Mouse (Mus musculus) forebrain, postnatal 0 days (tissue): ENCODE results near the gene Dab1. TPM values are rescaled to one million over a fixed set of nuclear protein-coding genes. Genes with fewer than 3 reads are reported as not detected.

ENCODE experiments used
- ATAC-seq: fragments of 200-750 bp; cut with Nextera tagmentation; 2 replicates; pipeline ENCODE4 v1.8.0; 2017; ENCODE audit warnings: mild to moderate bottlenecking, moderate library complexity
- DNase-seq: peaks from one replicate; pipeline ENCODE4 v3.0.0-alpha.2; 2015
- H3K27ac ChIP-seq: fragments of 300-500 bp; sonication (generic); 2 replicates; pipeline ENCODE4 v1.5.1; 2014; ENCODE audit warnings: low read depth, mild to moderate bottlenecking, antibody characterized with exemption, low read length, moderate library complexity, mixed read lengths
- H3K27me3 ChIP-seq: fragments of 300-500 bp; sonication (generic); 2 replicates; pipeline ENCODE4 v1.6.1; 2014; ENCODE audit warnings: mild to moderate bottlenecking, low read length, mixed read lengths; ENCODE audit not compliant: insufficient read depth
- H3K36me3 ChIP-seq: fragments of 300-500 bp; sonication (generic); 2 replicates; pipeline ENCODE4 v1.6.1; 2014; ENCODE audit warnings: mild to moderate bottlenecking, moderate library complexity; ENCODE audit not compliant: insufficient read depth
- H3K4me1 ChIP-seq: fragments of 300-500 bp; sonication (generic); 2 replicates; pipeline ENCODE4 v1.6.1; 2014; ENCODE audit warnings: antibody characterized with exemption; ENCODE audit not compliant: insufficient read depth
- H3K4me2 ChIP-seq: fragments of 300-500 bp; sonication (generic); 2 replicates; pipeline ENCODE4 v1.6.1; 2014; ENCODE audit warnings: low read depth, mild to moderate bottlenecking, moderate library complexity
- H3K4me3 ChIP-seq: fragments of 300-500 bp; sonication (generic); 2 replicates; pipeline ENCODE4 v1.5.1; 2014; ENCODE audit warnings: low read depth, low read length, mixed read lengths
- H3K9ac ChIP-seq: fragments of 300-500 bp; sonication (generic); 2 replicates; pipeline ENCODE4 v1.6.1; 2014; ENCODE audit warnings: mild to moderate bottlenecking
- H3K9me3 ChIP-seq: fragments of 300-500 bp; sonication (generic); 2 replicates; pipeline ENCODE4 v1.6.1; 2016; ENCODE audit warnings: low read length
- CTCF ChIP-seq: sonication (generic); IDR thresholded peaks from 2 replicates; pipeline ENCODE4 v1.5.1; 2016; ENCODE audit warnings: antibody characterized with exemption, control low read depth, low read depth
- WGBS: fragments of 180-500 bp; shearing (Covaris S2); extraction: QIAGEN DNeasy Blood & Tissue Kit; methylation state at CpG from one replicate; pipeline ENCODE4 v1.1.7; 2014; 5-methylcytosine and 5-hydroxymethylcytosine counted together
- polyA plus RNA-seq: library from polyadenylated mRNA; unstranded; fragments of >200 nt; fragmentation: Nextera tagmentation; extraction: Ambion mirVana; gene quantifications from 2 replicates; pipeline ENCODE4 v1.2.1, GENCODE M21; 2015
- total RNA-seq: library from RNA; depleted of rRNA; stranded (reverse); fragments of >200 nt; gene quantifications from 2 replicates; pipeline ENCODE4 v1.2.3, GENCODE M21; 2014

Gene Dab1
- total and polyA plus RNA-seq, 2 experiments from 2014 or later, result 64.8 to 141 TPM

DNA sequence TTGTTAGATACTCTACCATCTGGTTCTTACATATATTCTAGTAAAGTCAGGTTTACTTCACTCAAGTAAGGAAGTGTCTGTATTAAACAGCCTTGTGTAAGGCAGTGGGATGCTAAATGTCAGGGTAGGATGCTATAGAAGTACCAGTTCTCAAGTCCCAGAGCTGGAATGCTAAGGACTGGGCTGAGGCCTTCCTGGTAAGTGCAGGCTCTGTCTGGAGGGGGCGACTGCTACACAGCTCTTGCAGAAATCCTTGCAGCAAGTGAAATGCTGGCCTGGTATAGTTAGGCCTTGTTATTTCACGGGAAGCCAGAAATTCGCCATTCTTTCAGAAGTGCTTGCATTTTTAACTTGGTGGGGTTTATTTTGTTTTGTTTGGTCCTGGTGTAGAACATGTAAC, 72.6 kb downstream of the Dab1 start:
- Histone ChIP-seq H3K27ac (no peak overlapping the region), H3K27me3 (no peaks in the 10 kb centered on the region), H3K4me2 (no peak overlapping the region), H3K9me3 (no peaks in the 10 kb centered on the region), H3K36me3 (no peaks in the 10 kb centered on the region), H3K9ac (no peak overlapping the region), H3K4me3 (no peak overlapping the region), H3K4me1 (no peaks in the 10 kb centered on the region)
- DNase-seq (peak; percentile 51), ATAC-seq (peak; percentile 64; the same call in 1 of the 2 replicates)
- 41% methylated on average over 3 of the region's 3 CpGs for WGBS
- peak; percentile 64 for TF ChIP-seq CTCF

DNA sequence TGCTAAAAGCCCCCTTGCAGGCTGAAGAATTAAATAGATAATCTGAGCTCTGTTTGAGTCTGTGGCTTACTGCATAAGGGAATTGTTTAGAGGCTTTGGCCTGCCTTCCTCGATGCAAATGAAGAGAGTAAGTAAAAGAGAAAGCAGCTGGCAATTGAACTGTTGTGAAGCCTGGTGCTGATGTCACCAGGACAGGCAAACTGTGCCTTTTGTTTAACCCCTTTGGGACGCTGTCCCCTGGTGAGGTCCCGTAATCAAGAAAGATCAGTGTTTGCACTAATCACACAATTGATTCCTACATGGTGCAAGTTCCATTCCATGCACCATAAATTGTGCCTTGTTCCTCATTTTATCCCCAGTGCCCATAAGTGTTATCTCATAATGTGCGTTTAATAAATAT, 80.6 kb downstream of the Dab1 start:
- Histone ChIP-seq H3K27ac (no peak overlapping the region), H3K36me3 (no peaks in the 10 kb centered on the region), H3K27me3 (no peaks in the 10 kb centered on the region), H3K9me3 (no peaks in the 10 kb centered on the region), H3K4me2 (no peak overlapping the region), H3K4me3 (no peak overlapping the region), H3K9ac (no peak overlapping the region), H3K4me1 (peaks cover 11% of the 10 kb centered on the region; the same call in 1 of the 2 replicates)
- WGBS, result 19% methylated on average over 4 of the region's 4 CpGs
- no peak for DNase-seq
- TF ChIP-seq CTCF, result no peak
- ATAC-seq, result no peak

DNA sequence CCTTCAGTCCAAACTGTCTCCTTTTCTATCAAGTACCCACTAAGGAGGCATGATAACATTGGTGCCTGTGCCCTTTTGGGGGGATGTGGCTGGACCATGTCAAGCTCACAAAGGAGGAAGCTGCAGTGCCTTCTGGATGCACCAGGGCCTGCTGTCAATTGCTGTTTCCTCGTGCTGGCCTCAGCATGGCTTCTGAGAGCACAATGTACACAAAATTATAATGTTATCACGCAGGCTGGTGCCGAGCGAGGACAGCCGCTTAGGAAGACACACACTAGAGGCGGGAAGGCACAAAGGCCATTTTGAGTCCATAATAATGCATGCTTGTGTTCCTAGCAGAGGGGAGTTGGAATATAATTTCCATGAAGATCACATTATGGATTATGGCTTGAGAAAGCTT, 81.2 kb downstream of the Dab1 start:
- no peak overlapping the region for H3K9ac ChIP-seq
- peak; percentile 53 for ATAC-seq
- 40% methylated on average over 6 of the region's 6 CpGs for WGBS
- H3K4me2 ChIP-seq, result no peak overlapping the region
- no peaks in the 10 kb centered on the region for H3K36me3 ChIP-seq
- H3K27ac ChIP-seq, result peak overlapping the region; percentile 50
- H3K4me1 ChIP-seq, result peaks cover 11% of the 10 kb centered on the region; the same call in 1 of the 2 replicates
- peak; percentile 23 for TF ChIP-seq CTCF
- no peak for DNase-seq
- no peak overlapping the region for H3K4me3 ChIP-seq
- H3K27me3 ChIP-seq, result no peaks in the 10 kb centered on the region
- H3K9me3 ChIP-seq, result no peaks in the 10 kb centered on the region

DNA sequence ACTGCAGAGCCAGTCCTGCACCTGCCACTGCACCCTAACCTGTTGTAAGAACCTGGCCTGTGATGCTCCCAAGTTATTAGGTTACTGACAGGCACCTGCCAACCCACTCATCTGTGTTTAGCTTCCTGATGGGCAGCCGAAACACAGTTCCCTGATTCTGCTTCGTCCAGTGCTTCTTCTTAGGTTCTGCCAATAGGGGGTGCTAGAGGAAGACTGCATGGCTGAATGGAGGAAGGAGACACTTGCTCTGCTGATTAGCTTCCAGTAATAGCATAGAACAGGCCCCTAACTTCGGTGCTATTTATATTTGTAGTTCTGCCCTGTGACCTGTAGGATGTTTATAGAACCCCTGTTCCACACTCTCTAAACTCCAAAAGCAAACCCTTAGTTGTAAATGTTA, 83.0 kb downstream of the Dab1 start:
- no peak overlapping the region for H3K4me3 ChIP-seq
- no peak overlapping the region for H3K9ac ChIP-seq
- no peaks in the 10 kb centered on the region for H3K9me3 ChIP-seq
- ATAC-seq (no peak), DNase-seq (no peak)
- no peaks in the 10 kb centered on the region for H3K27me3 ChIP-seq
- no peak overlapping the region for H3K4me2 ChIP-seq
- peak; percentile 52 for TF ChIP-seq CTCF
- no peak overlapping the region for H3K27ac ChIP-seq
- H3K4me1 ChIP-seq, result peaks cover 17% of the 10 kb centered on the region; the same call in 1 of the 2 replicates
- 69% methylated on average over 3 of the region's 3 CpGs for WGBS
- no peaks in the 10 kb centered on the region for H3K36me3 ChIP-seq

DNA sequence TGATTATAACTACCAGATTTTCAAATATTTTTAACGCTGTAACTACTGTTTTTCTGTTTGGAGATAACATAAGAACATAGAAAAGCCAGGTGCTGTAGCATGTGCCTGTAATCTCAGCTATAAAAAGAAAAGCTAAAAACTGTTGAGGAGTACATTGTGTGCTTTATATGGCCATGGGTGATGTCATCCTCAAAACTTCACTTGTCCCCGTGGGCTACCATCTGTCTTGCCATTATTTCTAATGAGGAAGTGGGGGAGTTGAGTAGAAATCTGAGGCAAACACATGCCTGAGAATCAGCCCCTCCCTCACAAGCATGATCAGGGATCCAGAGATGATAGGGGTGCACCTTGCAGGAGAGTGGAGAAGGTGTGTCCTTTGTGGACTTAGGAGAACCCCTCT, 85.3 kb downstream of the Dab1 start:
- no peaks in the 10 kb centered on the region for H3K9me3 ChIP-seq
- TF ChIP-seq CTCF, result no peak
- no peak for DNase-seq
- H3K9ac ChIP-seq, result no peak overlapping the region
- peaks cover 17% of the 10 kb centered on the region; the same call in 1 of the 2 replicates for H3K4me1 ChIP-seq
- no peak overlapping the region for H3K4me2 ChIP-seq
- H3K4me3 ChIP-seq, result no peak overlapping the region
- 59% methylated on average over 2 of the region's 2 CpGs for WGBS
- no peak for ATAC-seq
- no peak overlapping the region for H3K27ac ChIP-seq
- no peaks in the 10 kb centered on the region for H3K27me3 ChIP-seq
- no peaks in the 10 kb centered on the region for H3K36me3 ChIP-seq

DNA sequence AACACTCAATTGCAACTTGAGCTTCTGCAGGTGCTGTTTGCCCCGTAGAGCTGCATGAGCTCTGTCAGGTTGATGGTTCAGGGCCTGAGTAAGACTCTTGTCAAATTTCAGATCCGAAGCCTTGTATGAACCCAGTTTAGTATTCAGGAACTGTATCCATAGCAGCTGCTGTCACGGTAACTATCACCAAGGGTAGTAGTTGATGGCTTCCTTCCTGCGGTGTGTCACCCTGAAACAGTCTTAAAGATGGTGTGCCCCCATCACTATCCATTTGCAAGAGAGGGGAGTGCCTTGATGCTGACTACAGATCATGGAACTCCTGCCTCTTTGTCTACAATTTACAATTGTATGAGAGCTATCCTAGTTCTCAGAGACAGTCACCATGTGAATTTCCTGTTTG, 87.3 kb downstream of the Dab1 start:
- DNase-seq, result peak; percentile 57
- ATAC-seq, result peak; percentile 86

DNA sequence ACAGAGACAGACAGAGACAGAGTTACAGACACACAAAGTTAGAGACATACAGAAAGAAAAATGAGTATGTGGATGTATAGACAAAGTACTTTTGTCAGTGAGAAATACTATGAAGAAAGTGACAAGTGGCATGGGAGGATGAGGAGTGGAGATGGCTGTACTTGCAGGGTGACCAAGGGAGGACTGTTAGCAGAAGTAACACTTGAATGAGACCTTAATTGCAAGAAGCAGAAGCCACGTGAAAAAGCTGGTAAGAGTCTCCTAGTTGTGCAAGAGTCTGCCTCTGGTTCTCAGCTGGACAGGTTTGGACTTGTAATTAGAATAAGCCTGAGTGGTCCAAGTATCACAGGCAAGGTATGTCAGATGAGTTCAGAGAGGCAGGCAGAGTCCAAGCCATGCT, 88.0 kb downstream of the Dab1 start:
- no peak overlapping the region for H3K27ac ChIP-seq
- H3K4me1 ChIP-seq, result peaks cover 13% of the 10 kb centered on the region; the same call in 1 of the 2 replicates
- no peak overlapping the region for H3K4me3 ChIP-seq
- no peak overlapping the region for H3K4me2 ChIP-seq
- DNase-seq (no peak), ATAC-seq (no peak)
- WGBS, result 55% methylated on average over 1 of the region's 1 CpGs
- no peaks in the 10 kb centered on the region for H3K27me3 ChIP-seq
- TF ChIP-seq CTCF, result no peak
- no peak overlapping the region for H3K9ac ChIP-seq
- H3K36me3 ChIP-seq, result no peaks in the 10 kb centered on the region
- no peaks in the 10 kb centered on the region for H3K9me3 ChIP-seq

More for the DNA sequence above, 87.3 kb downstream of the Dab1 start:
- H3K9ac ChIP-seq, result no peak overlapping the region
- no peak for TF ChIP-seq CTCF
- H3K4me2 ChIP-seq, result no peak overlapping the region
- no peak overlapping the region for H3K4me3 ChIP-seq
- H3K27ac ChIP-seq, result no peak overlapping the region
- H3K27me3 ChIP-seq, result no peaks in the 10 kb centered on the region
- no peaks in the 10 kb centered on the region for H3K9me3 ChIP-seq
- H3K4me1 ChIP-seq, result peaks cover 13% of the 10 kb centered on the region; the same call in 1 of the 2 replicates
- WGBS, result 69% methylated on average over 4 of the region's 4 CpGs
- no peaks in the 10 kb centered on the region for H3K36me3 ChIP-seq
